Mouse (Mus musculus) gonadal fat pad, adult 2 months (tissue): ENCODE measurements around the gene S100a11. TPM values are rescaled to one million over a fixed set of nuclear protein-coding genes. Genes with fewer than 3 reads are reported as not detected.
"Not testable (repeated sequence)": the region's sequence is repeated elsewhere in the genome, so short reads cannot be mapped to it uniquely, and the experiment has no call there.

ENCODE experiments used
- DNase-seq: peaks from one replicate; pipeline ENCODE4 v3.0.0-alpha.2; 2012; ENCODE audit warnings: low read depth
- polyA plus RNA-seq: library from polyadenylated mRNA; depleted of rRNA; stranded (reverse); fragments of >200 nt; gene quantifications from 2 replicates; pipeline ENCODE4 v1.2.3, GENCODE M21; 2012; rRNA removed

Gene S100a11
- polyA plus RNA-seq: 596 and 600 TPM in 2 replicates

DNA sequence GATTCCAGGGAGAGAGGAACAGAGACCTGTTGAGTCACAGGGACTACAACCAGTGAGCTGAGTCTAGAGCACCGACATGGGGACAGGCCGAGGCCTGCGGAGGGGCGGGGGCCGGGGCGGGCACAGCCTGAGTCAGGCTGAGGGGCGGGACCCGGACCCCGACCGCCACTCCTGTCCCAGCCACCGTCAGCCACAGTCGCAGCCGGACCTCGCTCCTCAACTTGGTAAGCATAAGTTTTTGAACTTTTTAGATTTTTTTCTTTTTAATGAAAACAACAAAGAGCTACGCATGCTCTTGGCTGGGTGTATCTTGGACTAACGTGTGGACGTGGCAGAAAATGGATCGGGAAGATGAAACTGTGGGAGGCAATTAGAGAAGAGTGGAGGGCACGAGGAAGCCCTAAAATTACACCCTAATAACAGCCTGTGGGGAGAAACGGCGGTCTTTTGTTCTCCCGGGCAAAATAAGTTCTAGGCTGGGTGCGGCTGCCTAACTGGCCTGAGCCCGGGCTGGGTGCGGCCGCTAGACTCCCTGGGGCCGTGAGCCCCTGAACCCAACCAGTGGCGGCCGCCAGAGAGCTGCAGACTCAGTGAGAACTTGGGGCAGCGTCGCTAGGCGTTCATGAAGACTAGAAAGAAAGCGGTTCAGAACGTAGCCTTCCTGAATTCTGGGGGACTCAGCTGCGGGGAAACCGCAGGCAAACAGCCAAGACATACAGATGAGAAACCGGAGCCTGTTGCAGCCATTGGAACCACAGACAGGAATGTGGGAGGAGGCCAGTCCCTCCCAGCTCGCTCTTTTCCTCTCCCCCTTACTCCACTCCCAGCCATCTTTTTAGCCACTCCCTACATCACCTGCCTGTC is at the start of gene S100a11:
S100a11 (plus strand) TSS at position 159 of the 864 bp plus-strand sequence.
- no peak for DNase-seq

DNA sequence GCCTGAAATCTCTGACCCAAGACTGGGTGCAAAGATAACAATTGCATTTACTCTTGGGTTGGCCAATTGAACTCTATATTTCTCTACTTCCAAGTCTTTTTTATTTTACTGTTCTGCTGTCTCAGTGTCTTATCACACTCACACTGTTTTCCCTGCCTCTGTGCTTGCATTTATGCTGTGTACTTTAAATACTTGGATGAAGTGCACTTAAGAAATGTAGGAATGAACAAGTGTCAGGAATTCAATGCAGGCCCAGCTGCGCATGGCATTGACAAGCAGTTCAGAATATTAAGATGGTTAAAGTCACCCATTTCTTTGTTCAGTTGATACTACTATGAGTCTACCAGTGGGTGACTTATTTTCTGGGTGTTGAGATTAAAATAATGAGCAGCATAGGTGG is 40.2 kb upstream of the S100a11 start:
- DNase-seq: no peak

- DNase-seq: no peak
Observed at GRCm38 (mm10) chr3:93481982-93482616, 38.2 kb upstream of the S100a11 start.

DNA sequence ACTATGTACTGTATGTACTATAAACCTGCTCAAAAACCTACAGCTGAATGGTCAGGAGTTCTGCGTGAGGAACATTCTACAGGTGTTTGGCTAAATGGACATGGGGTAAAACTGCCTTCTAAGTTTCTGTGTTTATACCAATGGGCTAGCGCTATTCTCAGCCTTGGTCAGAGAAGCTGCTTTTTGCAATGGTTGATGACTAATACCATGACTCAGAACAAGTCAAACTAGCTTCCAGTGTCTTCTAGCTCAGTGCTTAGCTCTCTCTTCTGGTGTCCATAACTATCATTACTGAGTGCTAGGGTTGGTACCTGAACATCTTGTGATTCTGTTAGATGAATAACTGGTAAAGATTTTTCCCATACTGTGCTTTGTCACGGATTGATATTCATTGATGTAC is 34.7 kb upstream of the S100a11 start:
- DNase-seq: no peak

DNA sequence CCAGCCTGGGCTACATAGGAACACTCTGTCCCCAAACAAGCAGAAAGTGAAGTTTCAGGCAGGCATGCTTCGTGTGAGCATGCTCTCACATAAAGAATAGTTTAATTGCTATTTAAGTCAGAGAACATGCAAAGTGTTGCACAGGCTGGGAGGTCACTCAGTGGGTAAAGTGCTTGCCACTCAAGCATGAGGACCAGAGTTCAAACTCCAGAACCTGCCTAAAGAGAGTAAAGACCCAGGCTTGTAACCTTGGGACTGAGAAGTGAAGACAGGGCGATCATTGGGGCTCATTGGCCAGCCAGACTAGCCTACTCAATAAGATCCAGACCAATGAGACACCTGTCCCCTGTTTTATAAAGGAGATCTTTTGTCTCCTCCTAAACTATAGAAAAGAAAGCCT is 31.7 kb upstream of the S100a11 start:
- DNase-seq: no peak

- DNase-seq: no peak
Observed at GRCm38 (mm10) chr3:93492176-93492575, 28.1 kb upstream of the S100a11 start.

GRCm38 (mm10) chr3:93493992-93494391 is 26.3 kb upstream of the S100a11 start:
- DNase-seq: no peak

DNA sequence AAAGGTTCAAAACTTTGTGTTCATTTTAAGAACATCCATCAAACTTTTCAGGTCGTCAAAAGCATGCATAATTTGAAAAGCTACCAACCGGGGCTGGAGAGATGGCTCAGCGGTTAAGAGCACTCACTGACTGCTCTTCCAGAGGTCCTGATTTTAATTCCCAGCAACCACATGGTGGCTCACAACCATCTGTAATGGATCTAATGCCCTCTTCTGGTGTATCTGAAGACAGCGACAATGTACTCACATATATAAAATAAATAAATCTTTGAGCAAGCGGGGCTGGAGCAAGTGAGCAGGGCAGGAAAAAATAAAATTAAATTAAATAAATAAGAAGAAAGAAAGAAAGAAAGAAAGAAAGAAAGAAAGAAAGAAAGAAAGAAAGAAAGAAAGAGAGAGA is 25.5 kb upstream of the S100a11 start:
- DNase-seq: not testable (repeated sequence)

DNA sequence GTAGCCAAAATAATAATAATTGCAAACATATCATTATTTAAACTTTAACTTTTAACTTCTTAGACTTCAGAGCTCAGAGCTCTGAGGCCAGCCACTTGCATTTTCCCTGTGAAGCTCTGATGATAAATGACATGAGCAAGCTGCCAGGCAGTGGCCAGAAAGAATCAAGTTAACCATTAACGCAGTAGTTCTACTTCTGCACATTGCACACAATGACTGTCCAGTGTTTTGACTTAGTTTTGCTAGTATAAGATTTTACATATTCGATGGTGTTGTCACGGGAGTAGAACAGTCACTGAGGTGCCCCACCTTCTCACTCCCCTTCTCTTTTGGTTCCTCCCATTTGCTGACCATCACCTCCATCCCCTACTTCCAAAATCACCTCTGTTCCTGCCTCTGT is 23.2 kb upstream of the S100a11 start:
- DNase-seq: no peak

DNA sequence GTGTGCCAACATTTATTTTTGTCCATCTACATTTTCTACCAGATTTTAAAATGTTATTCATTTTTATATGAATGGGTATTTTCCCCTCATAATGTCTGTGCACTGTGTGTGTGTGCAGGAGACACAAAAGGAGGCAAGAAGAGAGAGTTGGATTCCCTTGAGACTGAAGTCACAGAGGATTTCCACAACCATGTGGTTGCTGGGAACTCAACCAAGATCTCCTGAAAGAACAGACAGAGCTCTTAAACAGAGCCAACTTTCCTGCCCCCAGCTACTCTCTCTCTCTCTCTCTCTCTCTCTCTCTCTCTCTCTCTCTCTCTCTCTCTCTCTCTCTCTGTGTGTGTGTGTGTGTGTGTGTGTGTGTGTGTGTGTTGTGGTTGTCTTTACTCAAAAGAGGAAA is 21.2 kb upstream of the S100a11 start:
- DNase-seq: no peak

DNA sequence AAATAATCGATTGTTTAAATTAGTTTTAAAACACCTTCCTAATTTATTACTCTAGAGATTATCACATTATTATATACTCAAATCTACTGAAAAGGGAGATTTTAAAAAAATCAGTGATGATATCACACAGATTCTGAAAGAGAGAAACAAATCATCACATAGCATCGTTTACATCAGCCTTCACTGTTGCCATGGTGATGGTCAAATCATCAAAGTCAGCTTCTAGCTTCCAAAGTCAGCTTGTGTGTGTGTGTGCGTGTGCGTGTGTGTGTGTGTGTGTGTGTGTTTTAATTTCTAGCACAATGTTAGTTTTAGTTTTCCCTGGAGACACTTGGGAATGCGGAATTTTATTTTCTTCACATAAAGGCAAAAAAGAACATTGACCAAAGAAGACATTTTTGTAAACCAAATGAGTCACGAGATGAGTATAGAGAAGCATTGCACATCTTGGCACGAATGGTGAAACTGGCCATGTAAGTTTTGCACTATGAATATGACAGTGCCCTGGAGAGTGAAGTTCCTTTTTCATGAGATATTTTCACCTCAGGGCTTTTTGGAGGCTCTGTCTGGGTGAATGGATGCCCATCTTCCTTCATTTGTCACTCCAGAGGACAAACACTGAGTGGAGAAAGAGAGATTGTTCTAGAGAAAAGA is 15.6 kb upstream of the S100a11 start:
- DNase-seq: no peak

DNA sequence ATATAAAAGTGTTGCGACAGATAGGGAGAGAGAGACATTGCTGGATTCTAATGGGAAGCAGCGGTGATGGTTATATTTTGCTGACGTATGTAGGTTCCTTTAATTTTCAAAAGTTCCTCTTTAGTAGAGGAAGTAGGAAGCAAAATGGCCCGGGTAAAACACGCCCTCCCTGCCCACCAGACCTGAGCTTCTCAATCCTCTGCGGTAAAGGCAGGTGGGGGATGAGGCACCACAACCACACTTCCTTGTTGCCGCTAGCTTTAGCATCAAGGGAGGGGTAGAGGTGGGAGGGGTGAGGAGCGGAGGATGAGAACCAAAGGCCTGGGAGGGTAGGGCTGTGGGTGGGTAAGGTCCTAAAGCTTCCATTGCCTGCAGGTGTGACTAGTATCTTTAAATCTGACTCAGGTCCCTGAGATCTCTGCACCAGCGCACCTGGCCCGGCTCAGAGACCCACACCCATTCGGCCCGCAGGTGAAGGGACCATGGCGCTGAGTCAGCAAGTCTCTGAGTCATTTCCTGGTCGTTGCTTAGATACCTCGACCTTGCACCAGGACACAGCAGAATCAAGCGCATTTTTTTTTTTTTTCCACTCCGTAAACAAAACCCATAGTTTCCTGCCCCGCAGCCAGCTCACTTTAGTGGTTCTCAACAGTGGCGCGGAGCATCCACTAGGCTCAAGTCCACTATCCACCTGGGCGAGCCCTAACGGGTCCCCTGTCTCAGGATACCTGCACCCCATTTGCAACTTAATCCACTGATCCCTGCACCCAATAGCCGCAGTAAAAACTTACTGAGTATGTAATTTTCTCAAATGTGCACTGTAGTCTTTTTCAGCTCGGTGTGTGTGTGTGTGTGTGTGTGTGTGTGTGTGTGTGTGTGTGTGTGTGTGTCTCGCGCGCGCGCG is 14.1 kb upstream of the S100a11 start:
- DNase-seq: no peak

DNA sequence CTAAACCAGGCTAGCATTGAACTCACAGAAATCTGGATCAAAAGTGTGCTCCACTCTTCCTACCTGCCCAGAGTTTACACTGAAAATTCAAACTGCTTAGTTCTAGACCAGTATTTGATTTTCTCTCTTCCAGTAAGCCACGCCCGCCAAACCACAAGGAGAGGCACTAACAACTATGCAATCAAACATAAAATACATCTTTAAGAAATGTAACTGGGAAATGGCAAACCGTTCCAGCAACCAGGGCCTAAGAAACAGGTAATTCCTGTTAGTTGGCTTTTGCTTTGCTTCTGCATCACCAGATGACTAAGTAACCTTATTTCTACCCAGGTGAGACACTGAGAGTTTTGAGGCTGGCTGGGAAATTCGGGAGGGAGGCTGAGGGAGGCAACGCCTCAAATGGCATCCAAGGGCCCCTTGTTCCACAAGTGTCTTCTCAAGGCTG is 13.4 kb upstream of the S100a11 start:
- no peak for DNase-seq

DNA sequence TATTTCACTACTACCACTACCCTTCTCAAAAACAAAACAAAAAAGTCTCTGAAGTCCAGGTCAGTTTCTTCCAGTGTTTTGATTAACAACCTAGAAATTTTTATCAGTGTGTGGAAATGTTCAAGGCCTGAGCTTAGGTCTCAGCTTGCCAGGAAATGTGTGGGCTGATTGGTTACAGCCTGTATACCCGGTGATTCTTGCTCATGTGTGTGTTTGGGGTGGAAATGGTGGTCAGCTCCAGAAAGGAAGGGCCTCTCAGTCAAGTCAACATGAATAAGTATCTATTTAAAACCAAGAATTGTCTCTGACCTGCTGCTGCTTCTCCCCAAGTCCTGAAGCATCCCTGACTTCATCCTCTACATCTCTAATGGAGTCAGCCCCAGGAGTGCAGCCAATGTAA is 11.0 kb upstream of the S100a11 start:
- no peak for DNase-seq

- DNase-seq: no peak
Observed at GRCm38 (mm10) chr3:93511036-93511435, 9.3 kb upstream of the S100a11 start.

- no peak for DNase-seq
Observed at GRCm38 (mm10) chr3:93511801-93512200, 8.5 kb upstream of the S100a11 start.

DNA sequence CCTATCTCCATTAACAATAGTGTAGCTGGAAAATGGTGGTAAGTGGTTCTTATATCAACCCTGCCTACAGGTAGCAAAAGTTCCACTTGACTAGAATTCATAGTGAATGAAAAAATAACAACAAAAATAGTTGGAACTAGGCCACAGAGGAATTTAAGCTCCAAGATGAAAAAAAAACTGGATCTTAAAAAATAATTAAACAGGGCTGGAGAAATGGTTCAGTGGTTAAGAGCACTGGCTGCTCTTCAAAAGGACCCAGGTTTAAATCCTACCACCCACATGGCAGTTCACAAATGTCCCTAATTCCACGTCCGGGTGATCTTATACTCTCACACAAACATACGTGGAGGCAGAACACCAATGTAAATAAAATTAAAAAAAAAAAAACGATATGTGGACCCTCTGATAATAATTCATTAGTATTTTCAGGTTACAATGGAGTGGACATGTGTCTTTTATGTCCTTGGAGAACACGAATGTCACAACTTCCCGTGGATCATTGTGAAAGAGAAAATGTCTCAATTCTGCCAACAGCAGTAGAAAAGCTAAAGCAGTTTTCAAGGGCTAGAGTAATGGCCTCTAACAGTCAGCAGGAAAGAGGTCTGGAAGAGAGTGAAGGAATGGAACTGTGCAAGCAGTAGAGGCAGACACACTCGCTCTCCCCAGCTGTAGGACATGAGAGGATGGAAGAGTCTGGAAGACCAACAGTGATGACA is 7.7 kb upstream of the S100a11 start:
- DNase-seq: no peak

DNA sequence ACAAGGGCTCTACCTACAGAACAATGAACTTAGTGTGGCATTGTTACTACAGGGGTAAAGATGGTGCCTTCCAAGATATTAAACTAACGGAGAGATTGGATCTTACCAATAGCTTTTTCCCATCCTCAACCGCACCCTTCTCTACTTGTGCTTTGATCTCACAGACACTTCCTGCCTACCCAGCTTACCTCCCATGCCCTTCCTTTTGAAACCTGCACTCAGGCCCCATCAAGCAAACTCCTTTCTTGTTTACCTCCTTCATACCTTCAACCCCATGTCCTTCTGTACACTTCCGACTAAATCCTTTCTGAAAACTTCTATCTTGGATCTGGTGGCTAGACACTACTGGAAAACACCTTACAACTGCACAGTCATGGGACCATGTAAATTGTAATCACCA is 5.7 kb upstream of the S100a11 start:
- DNase-seq: no peak

GRCm38 (mm10) chr3:93517343-93517742 is 2.9 kb upstream of the S100a11 start:
- no peak for DNase-seq

DNA sequence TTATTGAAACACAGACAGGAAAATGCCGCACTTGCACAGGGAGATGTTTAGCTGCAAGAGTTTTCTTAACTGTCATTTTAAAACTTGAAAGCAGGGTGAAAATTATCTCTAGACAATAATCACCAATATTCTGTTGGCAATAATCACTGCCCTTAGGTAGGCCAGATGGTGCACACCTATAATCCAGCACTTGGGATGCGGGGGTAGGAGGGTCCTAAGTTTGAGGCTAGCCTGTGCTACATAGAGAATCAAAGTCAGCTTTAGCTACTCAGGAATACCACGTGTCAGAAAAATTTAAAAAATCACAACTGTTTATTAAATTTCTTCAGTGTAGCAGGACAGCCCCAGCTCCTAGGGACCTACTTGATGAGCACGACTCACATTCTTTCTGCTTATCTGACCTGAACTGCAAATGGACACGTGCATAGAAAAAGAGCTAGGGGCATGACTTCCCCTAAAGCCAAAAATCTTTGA is 395 bp upstream of the S100a11 start:
- no peak for DNase-seq
